Mouse (Mus musculus) hindbrain, embryonic 15.5 days (tissue): ENCODE data around the gene Ccdc9. TPM values are rescaled to one million over a fixed set of nuclear protein-coding genes. Genes with fewer than 3 reads are reported as not detected.

Experiments used
- ATAC-seq: fragments of 200-750 bp; cut with Nextera tagmentation; 2 replicates; pipeline ENCODE4 v1.8.0; 2017; ENCODE audit warnings: low read depth, moderate number of reproducible peaks, moderate TSS enrichment; ENCODE audit not compliant: low FRiP score
- H3K27ac ChIP-seq: fragments of 300-500 bp; sonication (generic); replicated peaks from 2 replicates; pipeline ENCODE4 v1.5.1; 2015; ENCODE audit warnings: mild to moderate bottlenecking, inconsistent platforms
- H3K27me3 ChIP-seq: fragments of 300-500 bp; sonication (generic); 2 replicates; pipeline ENCODE4 v1.6.1; 2015; ENCODE audit warnings: control low read depth, inconsistent platforms
- H3K36me3 ChIP-seq: fragments of 300-500 bp; sonication (generic); 2 replicates; pipeline ENCODE4 v1.6.1; 2015; ENCODE audit warnings: control low read depth, inconsistent platforms
- H3K4me1 ChIP-seq: fragments of 300-500 bp; sonication (generic); replicated peaks from 2 replicates; pipeline ENCODE4 v1.6.1; 2015; ENCODE audit warnings: control low read depth, inconsistent platforms
- H3K4me2 ChIP-seq: fragments of 300-500 bp; sonication (generic); 2 replicates; pipeline ENCODE4 v1.6.1; 2015; ENCODE audit warnings: moderate library complexity, mild to moderate bottlenecking, inconsistent platforms
- H3K4me3 ChIP-seq: fragments of 300-500 bp; sonication (generic); 2 replicates; pipeline ENCODE4 v1.5.1; 2015; ENCODE audit warnings: mild to moderate bottlenecking, inconsistent platforms
- H3K9ac ChIP-seq: fragments of 300-500 bp; sonication (generic); 2 replicates; pipeline ENCODE4 v1.6.1; 2015; ENCODE audit warnings: inconsistent platforms
- H3K9me3 ChIP-seq: fragments of 300-500 bp; sonication (generic); 2 replicates; pipeline ENCODE4 v1.6.1; 2016; ENCODE audit warnings: control low read depth, inconsistent platforms
- WGBS: fragments of 180-500 bp; shearing (Covaris S2); methylation state at CpG from one replicate; pipeline ENCODE4 v1.1.7; 2015; 5-methylcytosine and 5-hydroxymethylcytosine counted together
- polyA plus RNA-seq: library from polyadenylated mRNA; unstranded; fragments of >200 nt; fragmentation: Nextera tagmentation; extraction: Ambion mirVana; gene quantifications from 2 replicates; pipeline ENCODE4 v1.2.1, GENCODE M21; 2015

The Ccdc9 gene
- polyA plus RNA-seq, 1 experiment from 2014 or later, result 29.3 TPM

DNA sequence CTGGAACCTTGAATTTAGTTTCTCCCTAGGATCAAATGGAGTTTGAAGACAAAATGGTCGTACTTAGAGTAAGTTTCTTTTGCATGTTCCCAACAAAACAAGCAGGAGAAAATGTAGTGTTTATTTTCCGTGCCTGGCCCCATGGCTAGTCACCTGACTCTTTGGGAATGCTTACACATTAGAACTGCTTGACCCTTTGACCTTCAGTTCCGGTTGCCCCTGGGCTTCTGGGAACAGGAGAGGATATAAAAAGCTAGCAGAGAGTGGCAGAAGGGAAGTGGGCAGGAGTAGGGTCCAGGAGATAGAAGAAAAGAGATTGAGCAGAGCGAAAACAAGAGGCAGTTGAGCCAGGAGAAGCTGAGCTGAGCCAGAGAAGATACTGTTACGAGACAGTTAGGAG, 56.7 kb downstream of the Ccdc9 start:
- Histone ChIP-seq H3K9ac (no peak overlapping the region), H3K4me1 (no peaks in the 10 kb centered on the region), H3K4me3 (no peak overlapping the region), H3K27me3 (no peaks in the 10 kb centered on the region), H3K4me2 (no peak overlapping the region), H3K36me3 (no peaks in the 10 kb centered on the region), H3K27ac (no peak overlapping the region), H3K9me3 (no peaks in the 10 kb centered on the region)
- 58% methylated on average over 5 of the region's 5 CpGs for WGBS
- no peak for ATAC-seq

Other genes starting within 250 kb of the Ccdc9 start
- gene Bicra, start 238.9 kb downstream of the Ccdc9 start, polyA plus RNA-seq, result 7.5 and 8.7 TPM in 2 replicates
- gene Zfp541, start 225.0 kb downstream of the Ccdc9 start, polyA plus RNA-seq, result 0.06 and 0.26 TPM in 2 replicates
- 218 and 239 TPM in 2 replicates for gene Napa, start 188.3 kb downstream of the Ccdc9 start, polyA plus RNA-seq
- 45.3 and 53.5 TPM in 2 replicates for gene Kptn, start 166.9 kb downstream of the Ccdc9 start, polyA plus RNA-seq
- 1.1 TPM in 2 replicates for gene Slc8a2, start 157.0 kb downstream of the Ccdc9 start, polyA plus RNA-seq
- 120 and 134 TPM in 2 replicates for gene Meis3, start 111.7 kb downstream of the Ccdc9 start, polyA plus RNA-seq
- 10.9 and 11.1 TPM in 2 replicates for gene Dhx34, start 64.8 kb downstream of the Ccdc9 start, polyA plus RNA-seq
- 0.10 and 0.14 TPM in 2 replicates for gene C5ar2, start 42.6 kb downstream of the Ccdc9 start, polyA plus RNA-seq
- gene C5ar1, start 27.3 kb downstream of the Ccdc9 start, polyA plus RNA-seq, result 2.2 and 2.7 TPM in 2 replicates
- gene Inafm1, start 13.2 kb downstream of the Ccdc9 start, polyA plus RNA-seq, result 52.2 and 58.4 TPM in 2 replicates
- 28.9 and 31.7 TPM in 2 replicates for gene Bbc3, start 21.6 kb upstream of the Ccdc9 start, polyA plus RNA-seq
- 251 and 261 TPM in 2 replicates for gene Sae1, start 101.0 kb upstream of the Ccdc9 start, polyA plus RNA-seq
- 17.5 and 17.6 TPM in 2 replicates for gene Zc3h4, start 114.1 kb upstream of the Ccdc9 start, polyA plus RNA-seq
- gene Tmem160, start 166.0 kb upstream of the Ccdc9 start, polyA plus RNA-seq, result 67.8 and 75.6 TPM in 2 replicates
- gene Npas1, start 190.9 kb upstream of the Ccdc9 start, polyA plus RNA-seq, result 4.4 and 5.0 TPM in 2 replicates